Mouse (Mus musculus): ENCODE measurements around the gene Vbp1. TPM values are rescaled to one million over a fixed set of nuclear protein-coding genes. Genes with fewer than 3 reads are reported as not detected.
A peak's percentile ranks its signal among the peaks of the same experiment; 100 is the strongest.

Vbp1 gene
- 68.0 and 75.7 TPM in 2 replicates for polyA plus RNA-seq (2012; rRNA removed)

GRCm38 (mm10) chrX:75514179-75514972 lies at the start of gene Vbp1:
Gene Vbp1 (plus strand): TSS chrX:75514299.
- DNase-seq (ENCODE audit: extremely low spot score in 1 of 2, low spot score in 1 of 2) = peak; percentile 88 to 91

- peak; percentile 9 to 70 for DNase-seq (ENCODE audit: extremely low spot score in 1 of 2, low spot score in 1 of 2)
Observed at GRCm38 (mm10) chrX:75475182-75475644, 38.9 kb upstream of the Vbp1 start.

- no peak for DNase-seq (ENCODE audit: extremely low spot score in 1 of 2, low spot score in 1 of 2)
Observed at GRCm38 (mm10) chrX:75489886-75490285, 24.2 kb upstream of the Vbp1 start.

- no peak for DNase-seq (ENCODE audit: extremely low spot score in 1 of 2, low spot score in 1 of 2)
Observed at GRCm38 (mm10) chrX:75513787-75514178, 316 bp upstream of the Vbp1 start.

GRCm38 (mm10) chrX:75577582-75578324 lies 63.7 kb downstream of the Vbp1 start, which contains the start of gene Rab39b:
Gene Rab39b (minus strand): TSS chrX:75578231.
- DNase-seq (ENCODE audit: extremely low spot score in 1 of 2, low spot score in 1 of 2) = peak; percentile 51 to 72

GRCm38 (mm10) chrX:75578539-75578938 lies 64.4 kb downstream of the Vbp1 start:
- DNase-seq (ENCODE audit: extremely low spot score in 1 of 2, low spot score in 1 of 2) = no peak

Other genes with a start within 250 kb of the Vbp1 start
- 27.1 and 31.0 TPM in 2 replicates for gene Fundc2, start 131.9 kb upstream of the Vbp1 start, polyA plus RNA-seq (2012; rRNA removed)
- gene F8, start 131.7 kb upstream of the Vbp1 start, polyA plus RNA-seq (2012; rRNA removed) = 0.53 and 0.72 TPM in 2 replicates
- 17.9 and 22.0 TPM in 2 replicates for gene Cmc4, start 97.7 kb upstream of the Vbp1 start, polyA plus RNA-seq (2012; rRNA removed)
- gene Mtcp1, start 97.7 kb upstream of the Vbp1 start, polyA plus RNA-seq (2012; rRNA removed) = 7.6 and 7.7 TPM in 2 replicates
- 18.0 and 26.3 TPM in 2 replicates for gene Brcc3, start 97.7 kb upstream of the Vbp1 start, polyA plus RNA-seq (2012; rRNA removed)
- gene Rab39b, start 63.9 kb downstream of the Vbp1 start, polyA plus RNA-seq (2012; rRNA removed) = 18.5 and 22.0 TPM in 2 replicates